Mouse (Mus musculus) bone marrow, adult 2 months (tissue): ENCODE data around the gene Stk10.

Source experiments
- CTCF ChIP-seq: fragments of 200-500 bp; IDR thresholded peaks from 2 replicates; pipeline ENCODE4 v1.5.1; 2011; ENCODE audit warnings: low read length, control low read depth; ENCODE audit not compliant: control insufficient read depth, insufficient read depth
- POLR2A ChIP-seq: fragments of 200-500 bp; IDR thresholded peaks from 2 replicates; pipeline ENCODE4 v1.6.1; 2011; ENCODE audit warnings: low read depth, mild to moderate bottlenecking, control low read depth, low read length, borderline replicate concordance; ENCODE audit not compliant: control insufficient read depth

DNA sequence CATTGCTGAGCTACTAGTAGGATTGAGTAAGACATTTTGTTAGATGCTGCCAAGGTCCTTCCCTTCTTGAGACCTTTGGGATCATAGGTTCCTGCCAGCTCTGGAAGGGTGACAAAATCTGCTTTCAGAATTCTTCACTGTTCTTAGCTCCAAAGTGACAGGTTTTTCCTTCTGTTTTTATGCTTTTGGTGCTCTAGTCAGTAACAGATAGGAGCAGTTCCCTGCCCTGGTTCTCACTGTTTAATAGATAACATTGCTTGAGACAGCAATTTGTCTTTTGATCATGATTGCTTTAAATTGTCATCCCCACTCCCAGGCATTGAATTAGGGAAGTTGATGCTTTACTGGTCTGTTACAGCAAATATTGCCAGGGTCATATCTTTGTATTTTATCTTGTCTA, 39.8 kb upstream of the Stk10 start:
- TF ChIP-seq CTCF (no peak), POLR2A (no peak)
